Mouse (Mus musculus) forebrain, embryonic 13.5 days (tissue): Measurements from ENCODE around the gene Grin3b. TPM values are rescaled to one million over a fixed set of nuclear protein-coding genes. Genes with fewer than 3 reads are reported as not detected.

Experiments used
- ATAC-seq: fragments of 200-750 bp; cut with Nextera tagmentation; 2 replicates; pipeline ENCODE4 v1.8.0; 2017
- H3K27ac ChIP-seq: fragments of 300-500 bp; sonication (generic); 2 replicates; pipeline ENCODE4 v1.5.1; 2015; ENCODE audit warnings: inconsistent platforms, mild to moderate bottlenecking, moderate library complexity
- H3K27me3 ChIP-seq: fragments of 300-500 bp; sonication (generic); 2 replicates; pipeline ENCODE4 v1.6.1; 2015; ENCODE audit warnings: mild to moderate bottlenecking, inconsistent platforms
- H3K36me3 ChIP-seq: fragments of 300-500 bp; sonication (generic); 2 replicates; pipeline ENCODE4 v1.6.1; 2015; ENCODE audit warnings: mild to moderate bottlenecking, inconsistent platforms; ENCODE audit not compliant: poor library complexity, severe bottlenecking
- H3K4me1 ChIP-seq: fragments of 300-500 bp; sonication (generic); 2 replicates; pipeline ENCODE4 v1.6.1; 2015; ENCODE audit warnings: inconsistent platforms
- H3K4me2 ChIP-seq: fragments of 300-500 bp; sonication (generic); 2 replicates; pipeline ENCODE4 v1.6.1; 2015; ENCODE audit warnings: inconsistent platforms, mild to moderate bottlenecking, moderate library complexity
- H3K4me3 ChIP-seq: fragments of 300-500 bp; sonication (generic); 2 replicates; pipeline ENCODE4 v1.5.1; 2015; ENCODE audit warnings: mild to moderate bottlenecking, inconsistent platforms
- H3K9ac ChIP-seq: fragments of 300-500 bp; sonication (generic); 2 replicates; pipeline ENCODE4 v1.6.1; 2015; ENCODE audit warnings: mild to moderate bottlenecking, inconsistent platforms
- H3K9me3 ChIP-seq: fragments of 300-500 bp; sonication (generic); replicated peaks from 2 replicates; pipeline ENCODE4 v1.6.1; 2016; ENCODE audit warnings: inconsistent platforms
- WGBS: fragments of 180-500 bp; shearing (Covaris S2); methylation state at CpG from one replicate; pipeline ENCODE4 v1.1.7; 2015; 5-methylcytosine and 5-hydroxymethylcytosine counted together
- polyA plus RNA-seq: library from polyadenylated mRNA; unstranded; fragments of >200 nt; fragmentation: Nextera tagmentation; extraction: Ambion mirVana; gene quantifications from 2 replicates; pipeline ENCODE4 v1.2.1, GENCODE M21; 2015

The Grin3b gene
- polyA plus RNA-seq, 1 experiment from 2014 or later = 0.57 TPM

GRCm38 (mm10) chr10:79929967-79930825 is 40.3 kb upstream of the Grin3b start:
- Histone ChIP-seq H3K27me3 (no peaks in the 10 kb centered on the region), H3K4me2 (0 out of 2 replicates have a peak overlapping the region, but pooled peaks have one; percentile 93), H3K27ac (0 out of 2 replicates have a peak overlapping the region, but pooled peaks have one; percentile 57), H3K9ac (no peak overlapping the region), H3K4me3 (no peak overlapping the region), H3K36me3 (peaks cover 26% of the 10 kb centered on the region), H3K4me1 (peaks cover 46% of the 10 kb centered on the region), H3K9me3 (no peaks in the 10 kb centered on the region)
- WGBS = 88% methylated on average over 18 of the region's 18 CpGs
- ATAC-seq = no peak

GRCm38 (mm10) chr10:79930826-79931186 is 39.7 kb upstream of the Grin3b start:
- no peak overlapping the region for H3K9ac ChIP-seq
- H3K27ac ChIP-seq = no peak overlapping the region
- 87% methylated on average over 16 of the region's 16 CpGs for WGBS
- no peaks in the 10 kb centered on the region for H3K27me3 ChIP-seq
- peaks cover 26% of the 10 kb centered on the region for H3K36me3 ChIP-seq
- peaks cover 43% of the 10 kb centered on the region for H3K4me1 ChIP-seq
- no peak for ATAC-seq
- H3K4me3 ChIP-seq = no peak overlapping the region
- H3K9me3 ChIP-seq = no peaks in the 10 kb centered on the region
- H3K4me2 ChIP-seq = no peak overlapping the region

GRCm38 (mm10) chr10:79931797-79932196 is 38.7 kb upstream of the Grin3b start:
- 92% methylated on average over 9 of the region's 9 CpGs for WGBS
- Histone ChIP-seq H3K4me1 (peaks cover 41% of the 10 kb centered on the region), H3K27me3 (no peaks in the 10 kb centered on the region), H3K4me2 (no peak overlapping the region), H3K36me3 (peaks cover 26% of the 10 kb centered on the region), H3K27ac (no peak overlapping the region), H3K9me3 (no peaks in the 10 kb centered on the region), H3K9ac (no peak overlapping the region), H3K4me3 (no peak overlapping the region)
- ATAC-seq = no peak

DNA sequence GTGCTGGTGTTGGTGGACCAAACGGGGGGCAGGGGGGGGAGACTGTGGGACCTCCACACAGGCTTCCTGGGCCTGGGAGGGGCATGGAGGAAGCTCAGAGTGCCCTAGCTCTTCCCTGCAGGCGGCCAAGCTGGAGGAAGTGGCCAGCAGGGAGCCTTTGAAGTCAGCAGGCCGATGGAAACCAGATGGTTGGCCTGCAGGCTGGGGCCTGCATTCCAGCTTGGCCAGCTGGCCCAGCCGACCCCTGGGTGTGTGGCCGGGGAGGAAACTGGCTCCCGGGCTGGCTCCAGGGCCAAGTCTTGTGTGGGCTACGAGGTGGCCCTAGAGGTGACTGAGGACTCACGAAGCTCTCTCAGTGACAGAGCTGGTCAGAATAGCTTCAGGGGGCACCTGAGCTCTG is 37.8 kb upstream of the Grin3b start:
- H3K36me3 ChIP-seq = peaks cover 26% of the 10 kb centered on the region
- peak overlapping the region; percentile 37; the same call in 1 of the 2 replicates for H3K9ac ChIP-seq
- no peaks in the 10 kb centered on the region for H3K27me3 ChIP-seq
- 26% methylated on average over 8 of the region's 8 CpGs for WGBS
- H3K4me3 ChIP-seq = no peak overlapping the region
- peaks cover 48% of the 10 kb centered on the region for H3K4me1 ChIP-seq
- peak overlapping the region; percentile 25; the same call in 1 of the 2 replicates for H3K27ac ChIP-seq
- no peaks in the 10 kb centered on the region for H3K9me3 ChIP-seq
- H3K4me2 ChIP-seq = peak overlapping the region; percentile 22
- ATAC-seq = no peak

DNA sequence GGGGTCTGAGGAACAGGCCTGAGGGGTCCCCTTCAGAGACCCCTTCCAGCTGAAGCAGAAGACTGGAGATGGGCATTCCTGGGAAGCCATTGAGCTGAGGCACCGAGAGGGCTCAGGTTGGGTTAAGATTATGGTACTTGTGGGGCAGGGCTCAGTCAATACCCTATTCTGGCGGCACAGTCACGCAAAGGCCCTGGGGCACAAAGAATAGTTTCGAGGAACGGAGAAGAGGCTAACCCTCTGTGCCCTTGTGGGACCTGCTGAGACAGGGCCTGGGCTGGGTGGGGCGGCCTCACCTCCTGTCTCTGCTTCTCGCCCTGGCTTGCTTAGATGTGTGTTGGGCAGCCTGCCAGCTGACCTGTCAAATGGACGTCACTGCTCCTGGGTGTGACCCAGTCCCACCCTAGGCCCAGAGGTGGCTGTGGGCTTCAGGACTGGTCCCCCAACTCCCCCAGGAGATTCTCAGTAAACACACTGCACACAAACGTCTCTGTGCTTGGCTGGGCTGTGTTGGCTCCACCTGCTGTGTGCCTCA is 37.3 kb upstream of the Grin3b start:
- H3K4me1 ChIP-seq = peaks cover 46% of the 10 kb centered on the region
- 77% methylated on average over 9 of the region's 9 CpGs for WGBS
- H3K27me3 ChIP-seq = no peaks in the 10 kb centered on the region
- no peak overlapping the region for H3K9ac ChIP-seq
- no peak overlapping the region for H3K4me3 ChIP-seq
- H3K36me3 ChIP-seq = peaks cover 26% of the 10 kb centered on the region
- H3K4me2 ChIP-seq = no peak overlapping the region
- H3K27ac ChIP-seq = 0 out of 2 replicates have a peak overlapping the region, but pooled peaks have one; percentile 10
- no peaks in the 10 kb centered on the region for H3K9me3 ChIP-seq
- no peak for ATAC-seq

DNA sequence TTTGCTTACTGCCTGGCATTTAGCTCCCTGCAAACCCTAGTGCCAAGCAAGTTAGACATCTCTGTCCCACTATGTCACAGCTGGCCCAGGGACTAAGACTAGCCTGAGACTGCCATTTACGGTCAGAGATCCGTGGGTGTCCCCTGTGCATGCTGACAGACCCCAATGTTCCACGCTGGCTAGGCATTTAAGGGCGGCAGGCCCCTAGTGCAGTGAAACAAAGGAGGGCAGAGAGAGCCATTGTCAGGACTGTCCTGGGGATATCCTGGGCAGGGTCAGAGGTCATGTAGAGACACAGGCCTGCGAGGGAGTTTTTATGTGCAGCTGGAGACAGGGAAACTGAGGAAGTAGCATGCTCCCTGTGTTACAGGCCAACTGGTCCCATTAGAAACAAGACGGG is 36.7 kb upstream of the Grin3b start:
- Histone ChIP-seq H3K27ac (peak overlapping the region; percentile 55; the same call in 1 of the 2 replicates), H3K9ac (no peak overlapping the region), H3K9me3 (no peaks in the 10 kb centered on the region), H3K4me2 (no peak overlapping the region), H3K4me3 (no peak overlapping the region), H3K27me3 (no peaks in the 10 kb centered on the region), H3K4me1 (peaks cover 42% of the 10 kb centered on the region), H3K36me3 (peaks cover 26% of the 10 kb centered on the region)
- no peak for ATAC-seq
- 32% methylated on average over 6 of the region's 6 CpGs for WGBS

- ATAC-seq = no peak
- no peak overlapping the region for H3K4me3 ChIP-seq
These were observed 36.2 kb upstream of the Grin3b start for GRCm38 (mm10) chr10:79934272-79934721.

DNA sequence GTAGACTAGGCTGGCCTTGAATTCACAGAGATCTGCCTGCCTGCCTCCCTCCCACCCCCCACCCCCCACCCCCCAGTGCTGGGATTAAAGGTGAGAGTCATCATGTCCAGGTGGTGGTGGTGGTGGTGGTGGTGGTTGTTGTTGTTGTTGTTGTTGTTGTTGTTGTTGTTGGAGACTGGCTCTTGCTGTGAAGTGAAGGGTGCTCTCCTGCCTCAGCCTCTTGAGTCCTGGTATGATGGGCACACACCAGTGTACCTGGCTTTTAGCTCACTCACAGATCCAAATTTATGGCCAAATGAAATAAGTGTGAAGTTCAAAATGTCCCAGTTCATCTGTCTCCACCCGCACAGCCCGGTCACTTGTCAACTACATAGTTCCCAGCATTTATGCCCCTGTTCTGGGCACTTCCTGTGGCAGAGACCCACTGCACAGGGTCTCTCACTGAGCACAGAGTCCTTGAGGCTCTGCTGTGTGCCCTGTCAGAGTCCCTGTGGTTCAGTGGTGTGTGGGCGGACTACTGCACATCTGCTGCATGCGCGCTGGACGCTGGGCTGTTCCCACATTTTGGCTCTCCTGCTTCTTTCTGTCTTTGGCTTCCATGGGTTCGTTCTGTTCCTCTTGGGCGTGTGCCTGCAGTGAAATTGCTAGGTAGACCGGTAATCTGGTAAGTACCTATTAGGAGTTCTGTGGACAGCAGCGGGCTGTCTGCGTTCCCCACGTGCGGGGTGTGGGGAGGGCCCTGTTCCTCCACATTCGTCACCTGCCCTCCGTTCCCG is 35.5 kb upstream of the Grin3b start:
- no peak overlapping the region for H3K4me2 ChIP-seq
- ATAC-seq = no peak
- H3K27ac ChIP-seq = 0 out of 2 replicates have a peak overlapping the region, but pooled peaks have one; percentile 15
- no peaks in the 10 kb centered on the region for H3K27me3 ChIP-seq
- peaks cover 26% of the 10 kb centered on the region for H3K36me3 ChIP-seq
- H3K9me3 ChIP-seq = no peaks in the 10 kb centered on the region
- 93% methylated on average over 16 of the region's 16 CpGs for WGBS
- H3K4me1 ChIP-seq = peaks cover 32% of the 10 kb centered on the region
- H3K4me3 ChIP-seq = no peak overlapping the region
- H3K9ac ChIP-seq = no peak overlapping the region

More at GRCm38 (mm10) chr10:79934272-79934721, 36.2 kb upstream of the Grin3b start:
- 74% methylated on average over 13 of the region's 13 CpGs for WGBS
- Histone ChIP-seq H3K4me1 (peaks cover 37% of the 10 kb centered on the region), H3K4me2 (no peak overlapping the region), H3K27me3 (no peaks in the 10 kb centered on the region), H3K27ac (peak overlapping the region; percentile 55; the same call in 1 of the 2 replicates), H3K36me3 (peaks cover 26% of the 10 kb centered on the region), H3K9me3 (no peaks in the 10 kb centered on the region), H3K9ac (no peak overlapping the region)

- WGBS = 83% methylated on average over 10 of the region's 10 CpGs
- no peak for ATAC-seq
- H3K4me2 ChIP-seq = no peak overlapping the region
- no peak overlapping the region for H3K27ac ChIP-seq
- peak overlapping the region; percentile 8; the same call in 1 of the 2 replicates for H3K9ac ChIP-seq
- H3K9me3 ChIP-seq = no peaks in the 10 kb centered on the region
- peaks cover 27% of the 10 kb centered on the region for H3K4me1 ChIP-seq
- no peaks in the 10 kb centered on the region for H3K27me3 ChIP-seq
- H3K36me3 ChIP-seq = peaks cover 16% of the 10 kb centered on the region
- no peak overlapping the region for H3K4me3 ChIP-seq
These were observed 34.1 kb upstream of the Grin3b start for GRCm38 (mm10) chr10:79936284-79936910.

DNA sequence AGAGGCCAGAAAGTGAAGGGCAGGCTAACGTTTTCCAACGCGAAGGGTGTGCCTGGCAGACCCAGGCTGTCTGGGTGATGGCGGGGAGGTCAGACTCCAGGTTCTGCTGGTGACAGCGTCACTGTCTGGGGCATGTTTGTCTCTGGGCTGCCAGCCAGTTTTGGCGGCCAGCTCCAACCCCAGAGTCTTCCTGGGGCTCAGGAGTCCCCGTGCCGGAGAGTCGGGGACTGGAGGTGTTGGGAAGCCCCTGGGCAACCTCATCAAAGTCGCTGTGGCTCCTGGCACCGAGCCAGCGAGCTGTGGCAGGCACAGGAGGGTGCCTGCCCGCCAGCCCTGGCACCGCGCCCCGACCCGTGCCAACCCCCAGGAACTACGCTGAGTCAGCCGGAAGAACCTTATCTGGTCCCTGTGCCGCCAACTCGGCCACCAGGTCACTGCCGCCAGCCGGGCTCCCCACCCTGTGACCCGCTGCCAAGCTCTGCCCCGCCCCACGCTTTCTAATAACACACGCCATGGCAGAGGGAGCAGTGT is 33.5 kb upstream of the Grin3b start:
- Histone ChIP-seq H3K9ac (peak overlapping the region; percentile 8; the same call in 1 of the 2 replicates), H3K4me1 (peaks cover 27% of the 10 kb centered on the region), H3K27ac (no peak overlapping the region), H3K4me3 (no peak overlapping the region), H3K4me2 (no peak overlapping the region), H3K9me3 (no peaks in the 10 kb centered on the region), H3K36me3 (peaks cover 16% of the 10 kb centered on the region), H3K27me3 (no peaks in the 10 kb centered on the region)
- ATAC-seq = no peak
- 67% methylated on average over 27 of the region's 27 CpGs for WGBS

DNA sequence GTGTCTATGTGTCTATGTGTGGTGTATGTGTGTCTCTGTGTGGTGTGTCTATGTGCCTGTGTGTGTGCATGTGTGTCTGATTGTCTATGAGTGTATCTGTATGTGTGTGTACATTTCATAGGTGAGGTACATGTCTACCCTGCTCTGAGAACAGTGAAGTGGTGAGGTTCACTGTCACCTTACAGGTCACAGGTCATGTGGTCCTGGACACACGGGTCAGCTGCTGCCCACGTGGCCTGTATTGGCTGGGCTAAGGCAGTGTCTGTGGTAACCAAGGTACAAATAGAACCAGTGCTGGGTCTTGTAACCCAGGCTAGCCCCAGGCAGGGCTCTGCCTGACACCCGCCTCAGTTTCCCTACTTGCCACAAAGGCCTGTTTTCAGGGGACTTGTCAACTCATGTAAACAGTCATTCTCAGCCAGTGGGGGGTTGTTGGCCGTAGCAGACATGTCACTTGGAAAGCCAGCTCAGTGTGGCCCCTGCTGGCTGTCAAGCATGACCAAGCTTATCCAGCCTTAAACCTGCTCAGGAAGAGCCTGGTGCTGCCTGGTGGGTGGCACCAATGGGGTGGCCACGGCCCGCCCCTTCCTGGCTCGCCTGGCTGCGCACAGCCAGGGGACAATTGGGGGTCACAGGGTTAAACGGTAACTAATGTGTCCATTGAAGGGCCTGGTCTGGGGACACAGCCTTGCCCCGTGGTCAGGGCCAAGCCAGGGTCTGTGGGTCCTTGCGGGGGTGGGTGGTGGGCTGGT is 32.6 kb upstream of the Grin3b start:
- Histone ChIP-seq H3K9ac (no peak overlapping the region), H3K4me2 (no peak overlapping the region), H3K4me1 (peaks cover 21% of the 10 kb centered on the region), H3K9me3 (no peaks in the 10 kb centered on the region), H3K36me3 (peaks cover 10% of the 10 kb centered on the region), H3K27me3 (no peaks in the 10 kb centered on the region), H3K4me3 (no peak overlapping the region), H3K27ac (no peak overlapping the region)
- no peak for ATAC-seq
- 76% methylated on average over 11 of the region's 11 CpGs for WGBS
